Mouse (Mus musculus) adrenal gland, adult (tissue): ENCODE data around the gene Gdf3.
"Not testable (repeated sequence)": the region's sequence is repeated elsewhere in the genome, so short reads cannot be mapped to it uniquely, and the experiment has no call there.

Experiments
- DNase-seq, 2 experiments: peaks; one replicate each; pipeline ENCODE4 v3.0.0; 2022 to 2023; ENCODE audit warnings: low spot score in 1 of 2; ENCODE audit not compliant: inconsistent age in 2 of 2

Gene Gdf3

DNA sequence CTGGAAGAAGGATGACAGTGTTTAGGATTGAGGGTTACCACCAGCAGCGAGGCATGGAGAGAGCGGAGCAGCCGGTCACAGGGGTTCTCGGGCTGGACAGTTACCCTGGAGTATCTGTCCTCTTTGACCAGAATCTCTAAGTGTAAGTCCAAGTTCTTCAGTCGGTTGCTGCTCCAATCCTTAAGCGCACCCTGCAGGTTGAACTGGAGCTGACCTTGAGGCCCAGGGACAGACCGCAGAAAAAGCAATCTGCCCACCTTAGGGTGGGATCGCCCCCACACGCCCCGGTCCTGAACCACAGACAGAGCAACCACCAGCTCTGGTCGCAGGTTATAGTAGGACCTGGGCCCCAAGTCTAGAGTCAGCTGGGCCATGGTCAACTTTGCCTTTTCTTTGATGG, 3.2 kb downstream of the Gdf3 start:
- no peak for DNase-seq

DNA sequence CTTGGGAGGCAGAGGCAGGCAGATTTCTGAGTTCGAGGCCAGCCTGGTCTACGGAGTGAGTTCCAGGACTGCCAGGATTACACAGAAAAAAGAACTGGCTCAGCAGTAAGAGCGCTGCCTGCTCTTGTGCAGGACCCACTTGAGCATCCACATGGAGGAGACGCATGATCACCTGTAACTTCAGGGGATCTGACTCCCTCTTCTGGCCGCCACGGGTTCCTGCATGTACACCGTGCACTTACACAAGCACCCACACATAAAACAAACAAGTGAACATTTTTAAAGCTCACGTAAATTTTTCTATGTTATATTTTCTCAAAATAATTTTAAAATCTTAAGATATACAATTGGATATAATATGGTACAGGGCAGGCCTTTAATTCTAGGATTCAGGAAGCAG, 4.4 kb downstream of the Gdf3 start:
- DNase-seq, result no peak

- DNase-seq, result no peak
Measured at GRCm38 (mm10) chr6:122604260-122604659, 5.6 kb downstream of the Gdf3 start.

- DNase-seq, result no peak
Measured at GRCm38 (mm10) chr6:122602992-122603322, 6.9 kb downstream of the Gdf3 start.

DNA sequence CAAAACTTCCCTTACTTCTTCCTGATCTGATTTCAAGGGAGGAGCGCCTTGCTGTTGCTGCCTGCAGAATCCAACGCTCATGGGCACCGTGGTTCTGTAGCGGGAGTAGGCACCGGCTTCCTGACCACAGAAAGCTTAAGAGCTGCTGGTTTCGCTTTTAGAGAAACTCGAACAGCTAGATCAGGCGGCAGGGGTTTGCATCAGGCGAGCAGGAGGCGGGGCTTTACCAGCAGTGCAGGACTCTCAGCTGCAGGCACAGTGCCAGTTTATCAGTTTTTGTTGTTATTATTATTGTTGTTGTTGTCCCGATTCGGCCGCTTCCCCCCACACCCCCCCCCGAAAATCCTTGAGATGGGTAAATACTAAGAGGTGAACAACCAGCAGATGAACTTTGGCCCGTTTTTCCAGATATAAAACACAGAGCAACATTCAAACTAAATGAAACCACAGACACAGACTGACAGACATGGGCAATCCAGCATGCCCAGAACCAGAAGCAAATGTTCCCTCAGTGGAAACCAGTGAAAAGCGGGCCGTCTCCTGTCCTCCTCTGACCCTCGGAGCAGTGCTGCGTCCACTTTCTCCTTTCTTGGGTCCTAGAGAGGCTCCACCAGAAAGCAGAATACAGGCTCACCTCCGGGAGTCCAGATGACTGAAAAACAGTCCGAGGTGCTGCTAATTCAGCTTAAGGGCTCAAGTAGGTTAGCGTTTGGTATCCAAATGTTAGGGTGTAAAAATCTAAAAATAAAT, 7.5 kb downstream of the Gdf3 start, which contains the start of gene Apobec1:
Gene Apobec1, minus strand, starts transcription at position 203 of the 750 bp plus-strand sequence.
- DNase-seq, result peak; percentile 87 to 94

GRCm38 (mm10) chr6:122601615-122602014, 8.3 kb downstream of the Gdf3 start:
- no peak for DNase-seq

DNA sequence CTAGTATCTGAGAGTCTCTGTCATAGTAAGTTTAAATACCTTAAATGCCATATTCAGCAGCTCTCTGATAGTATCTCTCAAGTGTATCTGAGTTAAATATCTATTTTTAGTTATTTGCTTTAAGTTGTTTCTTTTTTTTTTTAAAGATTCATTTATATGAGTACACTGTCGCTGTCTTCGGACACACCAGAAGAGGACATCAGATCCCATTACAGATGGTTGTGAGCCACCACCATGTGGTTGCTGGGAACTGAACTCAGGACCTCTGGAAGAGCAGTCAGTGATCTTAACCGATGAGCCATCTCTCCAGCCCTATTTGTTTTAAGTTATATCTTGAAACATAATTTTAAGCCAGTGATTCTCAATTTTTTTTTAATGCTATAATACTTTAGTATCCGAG, 8.9 kb downstream of the Gdf3 start:
- DNase-seq, result no peak

DNA sequence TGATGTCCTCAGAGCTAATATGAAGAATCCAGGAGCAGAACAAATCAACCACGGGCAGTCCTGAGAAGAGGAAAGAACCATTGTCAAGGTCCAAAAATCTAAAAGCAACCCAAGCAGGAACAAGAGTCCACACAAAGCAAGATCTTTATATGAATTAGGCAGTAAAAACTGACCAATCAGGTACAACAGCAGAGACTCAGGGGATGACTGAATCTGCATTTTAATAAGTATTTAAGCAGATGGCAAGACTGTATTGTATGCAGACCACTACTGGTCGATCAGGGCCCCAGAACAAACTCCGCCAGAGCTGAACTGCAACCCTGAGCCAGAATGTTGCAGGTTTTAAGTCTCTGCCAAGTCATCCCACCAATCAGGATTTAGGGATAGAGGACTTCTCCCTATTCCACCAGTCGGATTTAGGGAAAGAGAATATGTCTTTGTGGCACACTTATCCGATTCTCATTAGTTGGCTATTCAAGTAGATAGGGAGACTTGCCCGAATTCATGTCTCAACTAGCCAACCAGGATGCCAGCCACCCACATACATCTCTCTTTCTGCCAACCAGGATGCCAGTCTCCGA, 9.7 kb downstream of the Gdf3 start:
- no peak for DNase-seq

- no peak for DNase-seq
Measured at GRCm38 (mm10) chr6:122599054-122599737, 10.7 kb downstream of the Gdf3 start.

- no peak for DNase-seq
Measured at GRCm38 (mm10) chr6:122598436-122598835, 11.5 kb downstream of the Gdf3 start.

DNA sequence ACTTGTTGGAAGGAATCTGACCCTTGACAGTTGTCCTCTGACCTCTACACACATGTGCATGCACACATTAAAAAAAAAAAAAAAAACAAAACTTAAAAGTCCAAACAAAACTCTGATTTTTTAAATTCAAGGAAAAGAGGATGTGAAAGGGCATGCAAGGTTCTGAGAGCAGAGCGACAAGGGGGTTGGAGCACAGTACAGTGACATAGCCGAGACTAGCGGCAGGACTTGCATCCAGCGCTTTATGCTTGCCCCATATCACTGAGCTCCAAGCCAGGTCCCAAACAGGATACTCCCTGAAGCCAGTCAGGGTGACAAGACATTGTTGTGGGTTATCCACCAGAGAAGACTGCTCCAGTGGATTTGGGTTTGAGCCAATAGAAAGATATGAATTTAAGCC, 11.9 kb downstream of the Gdf3 start:
- DNase-seq, result no peak

- DNase-seq, result no peak
Measured at GRCm38 (mm10) chr6:122596608-122597007, 13.3 kb downstream of the Gdf3 start.

GRCm38 (mm10) chr6:122595637-122596036, 14.2 kb downstream of the Gdf3 start:
- peak; percentile 49 to 78 for DNase-seq

DNA sequence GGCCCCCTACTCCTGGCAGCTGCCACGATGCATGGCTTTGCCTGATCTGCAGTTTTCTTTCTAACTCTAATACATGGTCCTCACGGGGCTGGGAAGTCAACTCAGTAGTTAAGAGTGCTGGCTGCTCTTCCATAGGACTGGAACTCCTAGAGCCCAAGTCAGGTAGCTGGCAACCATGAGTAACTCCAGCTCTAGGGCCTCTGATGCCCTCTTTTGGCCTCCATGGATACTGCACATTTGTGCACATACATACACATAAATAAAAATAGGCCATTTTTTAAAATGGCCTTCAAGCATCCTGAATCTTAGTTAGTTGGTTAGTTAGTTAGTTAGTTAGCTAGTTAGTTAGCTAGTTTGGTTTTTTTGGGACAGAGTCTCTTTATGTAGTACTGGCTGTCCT, 17.0 kb downstream of the Gdf3 start:
- DNase-seq, result no peak

GRCm38 (mm10) chr6:122591027-122591758, 18.7 kb downstream of the Gdf3 start:
- no peak for DNase-seq

DNA sequence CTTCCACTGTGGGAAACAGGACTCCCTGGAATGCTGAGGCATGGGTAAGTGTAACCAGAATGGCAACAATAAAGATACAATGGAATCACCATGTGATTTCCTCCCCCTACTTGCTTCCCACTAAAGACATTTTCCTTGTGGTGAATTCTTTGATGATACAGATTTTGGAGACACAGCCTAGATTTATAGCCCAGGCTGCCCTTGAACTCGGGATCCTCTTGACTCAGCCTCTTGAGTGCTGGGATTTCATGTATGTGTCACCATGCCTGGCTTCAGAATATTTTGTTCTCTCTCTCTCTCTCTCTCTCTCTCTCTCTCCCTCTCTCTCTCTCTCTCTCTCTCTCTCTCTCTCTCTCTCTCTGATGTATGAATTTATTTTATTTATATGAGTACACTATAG, 30.8 kb downstream of the Gdf3 start:
- DNase-seq, result peak; percentile 27 to 71

GRCm38 (mm10) chr6:122577030-122577429, 32.9 kb downstream of the Gdf3 start:
- DNase-seq, result no peak

- DNase-seq, result not testable (repeated sequence)
Measured at GRCm38 (mm10) chr6:122575037-122575436, 34.9 kb downstream of the Gdf3 start.

DNA sequence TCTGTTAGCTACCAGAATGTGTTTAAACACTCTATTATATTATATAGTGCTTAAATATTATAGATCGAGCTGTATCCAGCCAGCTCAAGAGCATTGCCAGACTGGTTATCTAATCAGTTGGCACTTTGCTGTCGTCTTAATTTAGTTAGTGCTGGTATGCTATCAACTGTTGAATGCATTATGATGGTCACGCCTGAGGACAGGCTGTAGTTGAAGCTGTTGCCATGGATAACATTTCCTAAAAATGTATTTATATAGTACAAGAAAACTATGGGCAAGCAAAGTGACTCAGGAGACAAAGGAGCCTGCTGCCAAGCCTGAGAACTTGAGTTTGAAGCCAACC, 38.3 kb downstream of the Gdf3 start:
- no peak for DNase-seq

GRCm38 (mm10) chr6:122570695-122571616, 38.9 kb downstream of the Gdf3 start:
- DNase-seq, result peak; percentile 22 to 87

GRCm38 (mm10) chr6:122569762-122570161, 40.1 kb downstream of the Gdf3 start:
- DNase-seq, result no peak
